ENCODE assay signal across 14 mouse cellular contexts in the genomic region with DNA sequence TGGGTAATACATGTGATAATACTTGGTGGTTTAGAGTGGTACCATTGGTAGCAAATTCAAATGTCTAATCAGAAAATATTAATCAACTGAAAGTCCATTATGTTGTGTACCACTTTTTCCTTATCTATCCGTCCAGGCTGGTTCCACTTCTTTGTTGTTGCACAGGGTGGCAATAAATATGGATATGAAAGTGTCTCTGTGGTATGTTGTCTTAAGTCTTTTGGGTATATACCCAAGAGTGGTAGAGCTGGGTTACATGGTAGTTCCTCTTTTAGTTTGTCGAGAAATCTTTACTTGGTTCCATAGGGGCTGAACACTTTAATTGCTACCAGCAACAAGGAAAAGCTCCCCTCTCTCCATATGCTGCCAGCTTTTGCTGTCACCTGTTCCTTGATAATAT.
"Had no signal": no experiment of that assay in that cellular context is flagged by ENCODE, and none has a peak within 500 bp of the region (broad histone marks: within the 10 kb centered on the region; RNA-seq: fewer than 3 reads in every experiment).

No protein-coding gene starts in this region.

- H3K4me3 ChIP-seq: limb, embryonic 12.5 days; liver, embryonic 13.5 days; megakaryocyte, embryonic 14.5 days; midbrain, embryonic 13.5 days; neural tube, embryonic 12.5 days had no signal

- DNase-seq: kidney, adult 8-10 months; kidney, postnatal 25 days; layer of hippocampus, postnatal 36 days; liver; liver, embryonic 13.5 days; liver, postnatal 0 days; retina, postnatal 1 day; right cerebral cortex, postnatal 14 days; thymus, postnatal 4 days had no signal

- H3K4me1 ChIP-seq: liver, embryonic 13.5 days; neural tube, embryonic 12.5 days had no signal

- H3K27ac ChIP-seq: liver, embryonic 13.5 days; midbrain, embryonic 13.5 days; neural tube, embryonic 12.5 days; stomach, postnatal 0 days had no signal

- H3K27me3 ChIP-seq: limb, embryonic 12.5 days; liver, embryonic 13.5 days; midbrain, embryonic 13.5 days; neural tube, embryonic 12.5 days had no signal

- ATAC-seq: midbrain, embryonic 13.5 days had no signal

- H3K36me3 ChIP-seq: limb, embryonic 12.5 days; liver, embryonic 13.5 days; midbrain, embryonic 13.5 days; neural tube, embryonic 12.5 days had no signal
